Mouse (Mus musculus): ENCODE data around the gene Slc5a2. TPM values are rescaled to one million over a fixed set of nuclear protein-coding genes. Genes with fewer than 3 reads are reported as not detected.

Gene Slc5a2
- polyA plus RNA-seq, 1 experiment from 2014 or later: not detected

- no peak for ATAC-seq
- Histone ChIP-seq H3K9me3 (no peaks in the 10 kb centered on the region), H3K9ac (replicated peaks) (no peak overlapping the region), H3K27me3 (no peaks in the 10 kb centered on the region), H3K4me2 (replicated peaks) (no peak overlapping the region), H3K36me3 (no peaks in the 10 kb centered on the region), H3K4me1 (replicated peaks) (no peaks in the 10 kb centered on the region), H3K4me3 (replicated peaks) (no peak overlapping the region), H3K27ac (no peak overlapping the region)
- WGBS: 11% methylated on average over 5 of the region's 5 CpGs
Measured at GRCm38 (mm10) chr7:128304907-128305306, 39.5 kb downstream of the Slc5a2 start.

GRCm38 (mm10) chr7:128307851-128308250, 42.4 kb downstream of the Slc5a2 start:
- Histone ChIP-seq H3K36me3 (no peaks in the 10 kb centered on the region), H3K4me2 (replicated peaks) (no peak overlapping the region), H3K9ac (replicated peaks) (no peak overlapping the region), H3K4me3 (replicated peaks) (no peak overlapping the region), H3K4me1 (replicated peaks) (no peaks in the 10 kb centered on the region), H3K27ac (no peak overlapping the region), H3K27me3 (no peaks in the 10 kb centered on the region), H3K9me3 (no peaks in the 10 kb centered on the region)
- ATAC-seq: no peak

GRCm38 (mm10) chr7:128309216-128309615, 43.8 kb downstream of the Slc5a2 start:
- Histone ChIP-seq H3K4me1 (replicated peaks) (no peaks in the 10 kb centered on the region), H3K27ac (no peak overlapping the region), H3K36me3 (no peaks in the 10 kb centered on the region), H3K4me2 (replicated peaks) (no peak overlapping the region), H3K4me3 (replicated peaks) (no peak overlapping the region), H3K9me3 (no peaks in the 10 kb centered on the region), H3K9ac (replicated peaks) (no peak overlapping the region), H3K27me3 (no peaks in the 10 kb centered on the region)
- WGBS: 77% methylated on average over 3 of the region's 3 CpGs
- ATAC-seq: no peak

- Histone ChIP-seq H3K4me2 (replicated peaks) (no peak overlapping the region), H3K4me1 (replicated peaks) (no peaks in the 10 kb centered on the region), H3K9ac (replicated peaks) (no peak overlapping the region), H3K9me3 (no peaks in the 10 kb centered on the region), H3K36me3 (no peaks in the 10 kb centered on the region), H3K27me3 (no peaks in the 10 kb centered on the region), H3K4me3 (replicated peaks) (no peak overlapping the region), H3K27ac (no peak overlapping the region)
- 76% methylated on average over 1 of the region's 1 CpGs for WGBS
- no peak for ATAC-seq
Measured at GRCm38 (mm10) chr7:128309776-128310175, 44.3 kb downstream of the Slc5a2 start.

GRCm38 (mm10) chr7:128310229-128310688, 44.8 kb downstream of the Slc5a2 start:
- no peak overlapping the region for H3K4me2 ChIP-seq (replicated peaks)
- no peak overlapping the region for H3K4me3 ChIP-seq (replicated peaks)
- 81% methylated on average over 8 of the region's 8 CpGs for WGBS
- no peaks in the 10 kb centered on the region for H3K9me3 ChIP-seq
- H3K9ac ChIP-seq (replicated peaks): no peak overlapping the region
- H3K27ac ChIP-seq: no peak overlapping the region
- H3K36me3 ChIP-seq: no peaks in the 10 kb centered on the region
- H3K27me3 ChIP-seq: no peaks in the 10 kb centered on the region
- no peaks in the 10 kb centered on the region for H3K4me1 ChIP-seq (replicated peaks)
- ATAC-seq: no peak

GRCm38 (mm10) chr7:128311263-128311662, 45.8 kb downstream of the Slc5a2 start:
- Histone ChIP-seq H3K4me1 (replicated peaks) (no peaks in the 10 kb centered on the region), H3K27ac (no peak overlapping the region), H3K4me3 (replicated peaks) (no peak overlapping the region), H3K4me2 (replicated peaks) (no peak overlapping the region), H3K9me3 (no peaks in the 10 kb centered on the region), H3K27me3 (no peaks in the 10 kb centered on the region), H3K36me3 (no peaks in the 10 kb centered on the region), H3K9ac (replicated peaks) (no peak overlapping the region)
- 79% methylated on average over 3 of the region's 3 CpGs for WGBS
- no peak for ATAC-seq

- H3K36me3 ChIP-seq: no peaks in the 10 kb centered on the region
- 84% methylated on average over 8 of the region's 8 CpGs for WGBS
- H3K4me2 ChIP-seq (replicated peaks): no peak overlapping the region
- no peaks in the 10 kb centered on the region for H3K4me1 ChIP-seq (replicated peaks)
- no peaks in the 10 kb centered on the region for H3K27me3 ChIP-seq
- no peaks in the 10 kb centered on the region for H3K9me3 ChIP-seq
- no peak for ATAC-seq
- H3K27ac ChIP-seq: no peak overlapping the region
- no peak overlapping the region for H3K9ac ChIP-seq (replicated peaks)
- H3K4me3 ChIP-seq (replicated peaks): no peak overlapping the region
Measured at GRCm38 (mm10) chr7:128311811-128312210, 46.4 kb downstream of the Slc5a2 start.

GRCm38 (mm10) chr7:128312375-128313059, 47.1 kb downstream of the Slc5a2 start:
- Histone ChIP-seq H3K9me3 (no peaks in the 10 kb centered on the region), H3K27me3 (no peaks in the 10 kb centered on the region), H3K4me2 (replicated peaks) (no peak overlapping the region), H3K36me3 (no peaks in the 10 kb centered on the region), H3K9ac (replicated peaks) (no peak overlapping the region), H3K4me1 (replicated peaks) (no peaks in the 10 kb centered on the region), H3K27ac (no peak overlapping the region), H3K4me3 (replicated peaks) (no peak overlapping the region)
- 83% methylated on average over 13 of the region's 13 CpGs for WGBS
- no peak for ATAC-seq

GRCm38 (mm10) chr7:128313601-128314000, 48.1 kb downstream of the Slc5a2 start:
- Histone ChIP-seq H3K36me3 (no peaks in the 10 kb centered on the region), H3K27ac (no peak overlapping the region), H3K27me3 (no peaks in the 10 kb centered on the region), H3K4me2 (replicated peaks) (no peak overlapping the region), H3K4me3 (replicated peaks) (no peak overlapping the region), H3K9ac (replicated peaks) (no peak overlapping the region), H3K4me1 (replicated peaks) (no peaks in the 10 kb centered on the region), H3K9me3 (no peaks in the 10 kb centered on the region)
- no peak for ATAC-seq
- WGBS: 84% methylated on average over 2 of the region's 2 CpGs

GRCm38 (mm10) chr7:128314491-128314890, 49.0 kb downstream of the Slc5a2 start:
- no peaks in the 10 kb centered on the region for H3K36me3 ChIP-seq
- no peaks in the 10 kb centered on the region for H3K9me3 ChIP-seq
- no peak overlapping the region for H3K9ac ChIP-seq (replicated peaks)
- 76% methylated on average over 7 of the region's 7 CpGs for WGBS
- H3K27ac ChIP-seq: no peak overlapping the region
- no peaks in the 10 kb centered on the region for H3K27me3 ChIP-seq
- H3K4me2 ChIP-seq (replicated peaks): no peak overlapping the region
- no peak overlapping the region for H3K4me3 ChIP-seq (replicated peaks)
- no peaks in the 10 kb centered on the region for H3K4me1 ChIP-seq (replicated peaks)
- ATAC-seq: no peak

GRCm38 (mm10) chr7:128317011-128317410, 51.6 kb downstream of the Slc5a2 start:
- H3K9me3 ChIP-seq: no peaks in the 10 kb centered on the region
- no peak for ATAC-seq
- no peaks in the 10 kb centered on the region for H3K27me3 ChIP-seq
- no peaks in the 10 kb centered on the region for H3K36me3 ChIP-seq
- WGBS: 44% methylated on average over 4 of the region's 4 CpGs
- H3K4me3 ChIP-seq (replicated peaks): no peak overlapping the region
- no peaks in the 10 kb centered on the region for H3K4me1 ChIP-seq (replicated peaks)
- H3K4me2 ChIP-seq (replicated peaks): no peak overlapping the region
- no peak overlapping the region for H3K27ac ChIP-seq
- no peak overlapping the region for H3K9ac ChIP-seq (replicated peaks)

- Histone ChIP-seq H3K27me3 (no peaks in the 10 kb centered on the region), H3K9me3 (no peaks in the 10 kb centered on the region), H3K4me2 (replicated peaks) (no peak overlapping the region), H3K9ac (replicated peaks) (no peak overlapping the region), H3K4me1 (replicated peaks) (no peaks in the 10 kb centered on the region), H3K4me3 (replicated peaks) (no peak overlapping the region), H3K27ac (no peak overlapping the region), H3K36me3 (no peaks in the 10 kb centered on the region)
- no peak for ATAC-seq
- 89% methylated on average over 7 of the region's 7 CpGs for WGBS
Measured at GRCm38 (mm10) chr7:128319140-128319539, 53.7 kb downstream of the Slc5a2 start.

GRCm38 (mm10) chr7:128320219-128320816, 54.9 kb downstream of the Slc5a2 start:
- Histone ChIP-seq H3K4me3 (replicated peaks) (no peak overlapping the region), H3K27ac (no peak overlapping the region), H3K9ac (replicated peaks) (no peak overlapping the region), H3K27me3 (no peaks in the 10 kb centered on the region), H3K4me2 (replicated peaks) (no peak overlapping the region), H3K36me3 (no peaks in the 10 kb centered on the region), H3K4me1 (replicated peaks) (no peaks in the 10 kb centered on the region), H3K9me3 (no peaks in the 10 kb centered on the region)
- ATAC-seq: no peak
- 80% methylated on average over 2 of the region's 2 CpGs for WGBS
